Mouse (Mus musculus) limb, embryonic 12.5 days (tissue): Measurements from ENCODE around the gene 9130230L23Rik. TPM values are rescaled to one million over a fixed set of nuclear protein-coding genes. Genes with fewer than 3 reads are reported as not detected.

Experiments used
- ATAC-seq: fragments of 200-750 bp; cut with Nextera tagmentation; 2 replicates; pipeline ENCODE4 v1.8.0; 2017; ENCODE audit warnings: low read depth, moderate TSS enrichment; ENCODE audit not compliant: insufficient number of reproducible peaks, insufficient read depth, low FRiP score, low TSS enrichment
- H3K27ac ChIP-seq: fragments of 300-500 bp; sonication (generic); 2 replicates; pipeline ENCODE4 v1.5.1; 2016; ENCODE audit warnings: mild to moderate bottlenecking, moderate library complexity
- H3K27me3 ChIP-seq: fragments of 300-500 bp; sonication (generic); 2 replicates; pipeline ENCODE4 v1.6.1; 2016; ENCODE audit warnings: mild to moderate bottlenecking, moderate library complexity
- H3K36me3 ChIP-seq: fragments of 300-500 bp; sonication (generic); 2 replicates; pipeline ENCODE4 v1.6.1; 2016; ENCODE audit warnings: mild to moderate bottlenecking, moderate library complexity
- H3K4me1 ChIP-seq: fragments of 300-500 bp; sonication (generic); replicated peaks from 2 replicates; pipeline ENCODE4 v1.6.1; 2016
- H3K4me2 ChIP-seq: fragments of 300-500 bp; sonication (generic); 2 replicates; pipeline ENCODE4 v1.6.1; 2016; ENCODE audit warnings: mild to moderate bottlenecking, moderate library complexity
- H3K4me3 ChIP-seq: fragments of 300-500 bp; sonication (generic); replicated peaks from 2 replicates; pipeline ENCODE4 v1.5.1; 2016; ENCODE audit warnings: mild to moderate bottlenecking
- H3K9ac ChIP-seq: fragments of 300-500 bp; sonication (generic); replicated peaks from 2 replicates; pipeline ENCODE4 v1.6.1; 2016; ENCODE audit warnings: mild to moderate bottlenecking, moderate library complexity
- H3K9me3 ChIP-seq: fragments of 300-500 bp; sonication (generic); 2 replicates; pipeline ENCODE4 v1.6.1; 2016; ENCODE audit warnings: mild to moderate bottlenecking, moderate library complexity
- WGBS: fragments of 180-500 bp; shearing (Covaris S2); methylation state at CpG from one replicate; pipeline ENCODE4 v1.1.7; 2016; 5-methylcytosine and 5-hydroxymethylcytosine counted together
- polyA plus RNA-seq: library from polyadenylated mRNA; unstranded; fragments of >200 nt; fragmentation: Nextera tagmentation; extraction: Ambion mirVana; gene quantifications from 2 replicates; pipeline ENCODE4 v1.2.1, GENCODE M21; 2016

The 9130230L23Rik gene
- polyA plus RNA-seq, 1 experiment from 2014 or later: not detected

DNA sequence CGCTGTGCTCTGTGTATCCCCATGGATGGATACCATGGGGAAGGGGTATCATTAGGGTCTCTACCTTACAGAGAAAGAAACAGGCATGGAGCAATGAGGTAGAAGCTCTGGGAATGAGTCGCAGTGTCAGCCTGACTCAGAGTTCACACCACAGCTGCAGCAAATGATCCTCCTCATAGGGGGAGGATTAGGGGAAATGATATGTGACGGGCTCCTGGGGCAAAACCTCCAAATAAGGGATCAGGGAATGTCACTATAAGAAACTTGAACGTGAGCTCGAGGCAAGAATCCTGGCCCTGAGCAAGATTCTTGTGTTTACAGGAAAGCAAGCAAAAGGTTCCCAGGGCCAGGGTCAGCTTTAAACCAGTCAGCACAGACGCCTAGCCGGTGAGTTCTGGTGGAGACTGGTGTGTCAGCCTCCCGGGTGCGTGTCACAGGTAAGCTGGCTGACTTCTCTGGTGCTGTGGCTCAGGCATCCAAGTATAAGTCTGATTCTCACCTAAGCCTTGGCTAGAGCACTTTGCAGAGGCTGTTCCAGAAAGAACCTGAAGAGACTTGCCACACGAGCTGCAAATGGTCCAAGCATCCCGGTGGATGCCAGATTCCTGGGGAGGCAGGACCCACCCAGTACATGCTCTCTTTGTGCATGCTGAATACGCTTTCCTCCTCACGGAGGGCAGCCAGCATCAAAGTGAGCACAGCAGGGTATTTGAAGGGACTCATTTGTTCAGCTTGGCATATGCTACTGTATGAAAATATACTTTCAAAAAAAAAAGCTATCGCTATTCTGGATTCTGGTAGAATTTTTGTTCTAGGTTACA is 30.5 kb upstream of the 9130230L23Rik start:
- peaks cover 4% of the 10 kb centered on the region; the same call in 1 of the 2 replicates for H3K27me3 ChIP-seq
- no peaks in the 10 kb centered on the region for H3K36me3 ChIP-seq
- WGBS: 62% methylated on average over 14 of the region's 14 CpGs
- H3K9me3 ChIP-seq: no peaks in the 10 kb centered on the region
- no peak overlapping the region for H3K27ac ChIP-seq
- no peak overlapping the region for H3K9ac ChIP-seq
- no peak overlapping the region for H3K4me2 ChIP-seq
- no peak for ATAC-seq
- no peak overlapping the region for H3K4me3 ChIP-seq
- 0 out of 2 replicates have a peak, but pooled peaks cover 7% of the 10 kb centered on the region for H3K4me1 ChIP-seq

DNA sequence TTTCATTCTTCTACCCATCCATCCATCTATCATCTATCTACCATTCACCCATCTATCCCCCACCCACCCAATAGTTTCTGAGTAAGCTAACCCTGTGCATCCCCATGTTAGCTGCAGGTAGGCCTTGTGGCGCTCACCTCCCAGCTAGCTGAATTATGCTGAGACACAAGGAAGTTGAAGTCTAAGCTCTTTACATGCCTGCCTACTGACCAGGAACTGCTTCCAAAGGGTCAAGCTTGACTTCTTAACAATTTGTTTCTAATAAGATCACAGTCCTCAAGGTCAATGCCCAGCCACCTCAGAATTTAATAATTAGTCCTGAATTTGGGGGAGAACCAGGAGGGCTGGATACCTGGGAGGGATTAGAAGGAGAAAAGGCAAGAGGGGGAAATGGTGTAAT is 28.7 kb upstream of the 9130230L23Rik start:
- H3K9ac ChIP-seq: no peak overlapping the region
- no peaks in the 10 kb centered on the region for H3K9me3 ChIP-seq
- 100% methylated on average over 1 of the region's 1 CpGs for WGBS
- H3K27ac ChIP-seq: no peak overlapping the region
- no peak overlapping the region for H3K4me2 ChIP-seq
- H3K27me3 ChIP-seq: peaks cover 4% of the 10 kb centered on the region; the same call in 1 of the 2 replicates
- 0 out of 2 replicates have a peak, but pooled peaks cover 7% of the 10 kb centered on the region for H3K4me1 ChIP-seq
- H3K4me3 ChIP-seq: no peak overlapping the region
- no peaks in the 10 kb centered on the region for H3K36me3 ChIP-seq
- no peak for ATAC-seq

DNA sequence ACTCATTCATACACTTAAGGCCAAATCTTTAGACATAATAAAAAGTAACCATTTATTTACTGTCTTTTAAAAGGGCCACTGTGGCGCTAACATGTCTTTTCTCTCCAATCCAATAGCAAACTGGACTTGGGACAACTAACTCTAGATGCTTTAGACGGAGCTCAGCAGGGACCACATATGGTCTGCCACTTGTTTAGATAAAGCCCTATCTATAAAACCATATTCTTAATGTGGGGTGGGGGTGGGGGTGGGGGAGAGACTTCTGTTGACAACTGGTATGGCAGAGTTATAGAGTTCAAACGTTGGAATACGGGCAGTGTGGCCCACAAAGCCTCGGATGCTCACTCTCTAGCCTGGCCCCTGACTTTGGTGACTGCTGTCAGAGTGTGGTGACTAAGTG is 27.6 kb upstream of the 9130230L23Rik start:
- Histone ChIP-seq H3K27ac (no peak overlapping the region), H3K9me3 (peaks cover 5% of the 10 kb centered on the region), H3K4me2 (no peak overlapping the region), H3K27me3 (peaks cover 4% of the 10 kb centered on the region; the same call in 1 of the 2 replicates), H3K4me1 (0 out of 2 replicates have a peak, but pooled peaks cover 6% of the 10 kb centered on the region), H3K9ac (no peak overlapping the region), H3K36me3 (peaks cover 3% of the 10 kb centered on the region; the same call in 1 of the 2 replicates), H3K4me3 (no peak overlapping the region)
- no peak for ATAC-seq
- 83% methylated on average over 5 of the region's 5 CpGs for WGBS

DNA sequence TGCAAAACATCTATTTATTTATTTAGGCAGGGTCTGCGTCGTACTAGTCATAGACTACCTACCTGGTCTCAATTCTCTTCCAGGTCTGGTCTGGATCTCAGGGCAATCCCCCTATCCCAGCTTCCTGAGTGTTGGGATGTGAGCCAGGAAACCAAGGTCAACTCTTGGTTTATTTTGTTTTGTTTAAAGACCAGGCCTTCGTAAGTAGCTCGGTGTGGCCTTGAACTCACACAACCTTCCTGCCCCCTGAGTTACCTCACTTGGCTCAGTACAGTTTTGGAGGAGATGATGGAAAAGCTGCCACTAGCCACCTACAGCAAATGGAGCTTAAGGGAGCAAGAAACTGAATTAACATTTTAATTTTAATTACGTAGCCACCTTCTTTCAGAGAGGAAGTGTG is 24.1 kb upstream of the 9130230L23Rik start:
- WGBS: 94% methylated on average over 5 of the region's 5 CpGs
- Histone ChIP-seq H3K9me3 (peaks cover 17% of the 10 kb centered on the region), H3K4me1 (no peaks in the 10 kb centered on the region), H3K36me3 (peaks cover 6% of the 10 kb centered on the region; the same call in 1 of the 2 replicates), H3K4me2 (no peak overlapping the region), H3K9ac (no peak overlapping the region), H3K27me3 (no peaks in the 10 kb centered on the region), H3K4me3 (no peak overlapping the region), H3K27ac (no peak overlapping the region)
- no peak for ATAC-seq

- Histone ChIP-seq H3K9me3 (peaks cover 17% of the 10 kb centered on the region), H3K27me3 (no peaks in the 10 kb centered on the region), H3K36me3 (peaks cover 6% of the 10 kb centered on the region; the same call in 1 of the 2 replicates), H3K9ac (no peak overlapping the region), H3K4me3 (no peak overlapping the region), H3K27ac (no peak overlapping the region), H3K4me1 (no peaks in the 10 kb centered on the region), H3K4me2 (no peak overlapping the region)
- no peak for ATAC-seq
- 92% methylated on average over 8 of the region's 8 CpGs for WGBS
Measured at GRCm38 (mm10) chr5:66027206-66027605, 23.1 kb upstream of the 9130230L23Rik start.

DNA sequence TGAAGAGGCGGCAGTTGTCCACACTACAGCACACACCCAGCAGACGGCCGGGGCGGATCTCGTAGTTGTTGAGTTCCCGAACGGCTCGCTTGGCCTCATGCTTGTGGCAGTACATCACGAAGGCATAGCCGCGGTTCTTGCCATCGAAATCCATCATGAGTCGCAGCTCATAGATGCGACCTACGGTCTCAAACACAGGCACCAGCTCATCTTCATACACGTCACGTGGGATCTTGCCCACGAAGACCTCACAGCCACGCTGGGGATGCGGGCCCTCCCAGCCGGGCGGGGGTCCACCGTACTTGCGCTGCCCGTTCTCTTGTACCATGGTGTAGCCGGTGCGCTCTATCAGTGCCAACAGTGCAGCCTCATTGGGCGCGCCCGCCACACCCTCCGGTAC is 22.7 kb upstream of the 9130230L23Rik start:
- peaks cover 17% of the 10 kb centered on the region for H3K9me3 ChIP-seq
- H3K4me3 ChIP-seq: no peak overlapping the region
- 96% methylated on average over 31 of the region's 31 CpGs for WGBS
- peaks cover 6% of the 10 kb centered on the region; the same call in 1 of the 2 replicates for H3K36me3 ChIP-seq
- no peak for ATAC-seq
- H3K27me3 ChIP-seq: no peaks in the 10 kb centered on the region
- no peak overlapping the region for H3K27ac ChIP-seq
- H3K4me2 ChIP-seq: no peak overlapping the region
- H3K9ac ChIP-seq: no peak overlapping the region
- H3K4me1 ChIP-seq: no peaks in the 10 kb centered on the region

DNA sequence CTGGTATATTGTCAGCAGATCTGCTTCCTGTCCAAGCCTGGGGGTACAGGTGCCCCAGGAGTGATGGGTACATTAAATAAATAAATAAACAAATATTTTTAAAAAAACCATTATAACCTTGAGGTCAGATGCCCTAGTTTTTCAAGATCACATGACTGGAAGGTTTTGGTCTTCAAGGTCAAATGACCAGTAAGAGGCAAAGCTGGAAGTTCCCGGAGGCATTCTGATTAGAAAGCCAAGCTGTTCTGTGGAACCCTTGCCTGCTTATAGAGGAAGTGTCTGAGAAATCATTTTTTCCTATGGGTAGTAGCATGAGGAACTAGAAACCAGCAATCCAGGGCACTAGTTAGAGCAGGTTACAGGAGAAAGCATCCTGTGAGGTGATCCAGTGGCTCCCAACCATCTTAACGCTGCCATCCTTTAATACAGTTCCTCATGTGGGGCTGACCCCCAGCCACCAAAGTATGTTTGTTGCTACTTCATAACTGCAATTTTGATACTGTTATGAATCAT is 11.4 kb upstream of the 9130230L23Rik start:
- H3K4me2 ChIP-seq: no peak overlapping the region
- H3K4me3 ChIP-seq: no peak overlapping the region
- no peak overlapping the region for H3K27ac ChIP-seq
- H3K4me1 ChIP-seq: no peaks in the 10 kb centered on the region
- ATAC-seq: no peak
- no peaks in the 10 kb centered on the region for H3K9me3 ChIP-seq
- no peaks in the 10 kb centered on the region for H3K27me3 ChIP-seq
- H3K9ac ChIP-seq: no peak overlapping the region
- no peaks in the 10 kb centered on the region for H3K36me3 ChIP-seq
- WGBS: 91% methylated on average over 2 of the region's 2 CpGs

GRCm38 (mm10) chr5:66014437-66014836 is 10.4 kb upstream of the 9130230L23Rik start:
- no peak overlapping the region for H3K4me3 ChIP-seq
- no peaks in the 10 kb centered on the region for H3K27me3 ChIP-seq
- ATAC-seq: no peak
- H3K9me3 ChIP-seq: no peaks in the 10 kb centered on the region
- H3K4me1 ChIP-seq: no peaks in the 10 kb centered on the region
- no peak overlapping the region for H3K9ac ChIP-seq
- H3K27ac ChIP-seq: no peak overlapping the region
- 90% methylated on average over 2 of the region's 2 CpGs for WGBS
- no peak overlapping the region for H3K4me2 ChIP-seq
- H3K36me3 ChIP-seq: no peaks in the 10 kb centered on the region

DNA sequence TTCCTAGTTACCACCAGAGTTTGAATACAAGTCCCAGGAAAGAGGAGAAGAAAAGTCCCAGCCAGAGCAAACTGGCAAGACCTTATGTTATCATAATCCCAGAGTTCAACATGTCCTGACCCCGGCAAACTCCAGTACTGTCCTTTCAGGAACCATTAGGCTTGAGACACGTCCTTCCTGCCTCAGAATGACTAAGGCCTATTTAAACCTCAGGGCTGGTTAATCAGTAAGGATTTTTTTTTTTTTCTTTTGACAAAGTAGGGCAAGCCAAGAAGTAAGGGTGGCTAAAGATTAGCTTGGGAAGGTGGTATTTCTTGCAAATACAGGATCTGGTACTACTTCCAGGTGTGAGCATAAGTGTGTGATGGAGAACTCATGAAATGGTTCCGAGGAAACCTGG is 9.9 kb upstream of the 9130230L23Rik start:
- Histone ChIP-seq H3K36me3 (no peaks in the 10 kb centered on the region), H3K27ac (no peak overlapping the region), H3K4me2 (no peak overlapping the region), H3K27me3 (no peaks in the 10 kb centered on the region), H3K9me3 (no peaks in the 10 kb centered on the region), H3K4me1 (no peaks in the 10 kb centered on the region), H3K9ac (no peak overlapping the region), H3K4me3 (no peak overlapping the region)
- ATAC-seq: no peak
- WGBS: 83% methylated on average over 3 of the region's 3 CpGs

DNA sequence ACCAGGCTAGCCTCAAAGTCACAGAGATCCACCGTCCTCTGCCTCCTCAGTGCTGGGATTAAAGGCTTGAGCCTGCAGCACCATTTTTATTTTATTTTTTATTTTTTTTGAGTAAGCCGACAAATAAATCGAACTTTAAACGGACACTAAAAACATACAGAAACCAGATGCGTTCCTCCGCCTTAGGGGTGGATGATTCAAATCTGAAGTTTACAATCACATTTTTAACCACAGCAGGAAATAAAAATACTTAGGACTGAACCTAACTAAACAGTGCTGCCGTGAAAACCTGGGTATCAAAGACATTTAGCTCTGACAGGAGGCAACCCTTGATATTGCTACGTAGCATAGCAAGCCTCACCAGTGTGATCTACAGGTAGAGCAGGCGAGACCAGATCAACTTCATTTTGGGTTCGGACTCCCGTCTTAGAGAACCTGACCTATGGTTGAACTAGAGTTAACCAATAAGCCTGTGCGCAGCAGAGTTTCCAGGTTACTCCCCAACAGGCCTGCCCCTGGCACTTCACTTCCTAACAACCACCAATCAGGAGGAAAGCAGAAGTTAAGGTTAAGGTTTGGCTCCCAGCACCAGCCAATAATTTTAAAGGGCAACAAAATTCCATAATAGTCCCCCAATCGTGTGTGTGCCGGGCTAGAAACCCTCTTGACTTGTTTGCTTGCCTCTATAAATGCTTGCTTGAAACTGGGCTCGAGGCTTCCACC is 4.3 kb upstream of the 9130230L23Rik start:
- Histone ChIP-seq H3K4me1 (no peaks in the 10 kb centered on the region), H3K36me3 (no peaks in the 10 kb centered on the region), H3K4me3 (no peak overlapping the region), H3K27ac (no peak overlapping the region), H3K9ac (no peak overlapping the region), H3K4me2 (no peak overlapping the region), H3K9me3 (no peaks in the 10 kb centered on the region), H3K27me3 (peaks cover 4% of the 10 kb centered on the region; the same call in 1 of the 2 replicates)
- ATAC-seq: no peak
- WGBS: 84% methylated on average over 15 of the region's 15 CpGs

- peaks cover 4% of the 10 kb centered on the region; the same call in 1 of the 2 replicates for H3K27me3 ChIP-seq
- H3K9ac ChIP-seq: no peak overlapping the region
- no peak for ATAC-seq
- H3K36me3 ChIP-seq: no peaks in the 10 kb centered on the region
- H3K9me3 ChIP-seq: no peaks in the 10 kb centered on the region
- H3K4me1 ChIP-seq: peaks cover 11% of the 10 kb centered on the region
- 44% methylated on average over 16 of the region's 16 CpGs for WGBS
- no peak overlapping the region for H3K4me2 ChIP-seq
- no peak overlapping the region for H3K27ac ChIP-seq
- no peak overlapping the region for H3K4me3 ChIP-seq
Measured at GRCm38 (mm10) chr5:66005041-66005678, 1.1 kb upstream of the 9130230L23Rik start.
